Mouse (Mus musculus): ENCODE results near the gene Sepsecs. TPM values are rescaled to one million over a fixed set of nuclear protein-coding genes. Genes with fewer than 3 reads are reported as not detected.

The Sepsecs gene
- polyA plus RNA-seq, 1 experiment from 2014 or later = 9.4 TPM

DNA sequence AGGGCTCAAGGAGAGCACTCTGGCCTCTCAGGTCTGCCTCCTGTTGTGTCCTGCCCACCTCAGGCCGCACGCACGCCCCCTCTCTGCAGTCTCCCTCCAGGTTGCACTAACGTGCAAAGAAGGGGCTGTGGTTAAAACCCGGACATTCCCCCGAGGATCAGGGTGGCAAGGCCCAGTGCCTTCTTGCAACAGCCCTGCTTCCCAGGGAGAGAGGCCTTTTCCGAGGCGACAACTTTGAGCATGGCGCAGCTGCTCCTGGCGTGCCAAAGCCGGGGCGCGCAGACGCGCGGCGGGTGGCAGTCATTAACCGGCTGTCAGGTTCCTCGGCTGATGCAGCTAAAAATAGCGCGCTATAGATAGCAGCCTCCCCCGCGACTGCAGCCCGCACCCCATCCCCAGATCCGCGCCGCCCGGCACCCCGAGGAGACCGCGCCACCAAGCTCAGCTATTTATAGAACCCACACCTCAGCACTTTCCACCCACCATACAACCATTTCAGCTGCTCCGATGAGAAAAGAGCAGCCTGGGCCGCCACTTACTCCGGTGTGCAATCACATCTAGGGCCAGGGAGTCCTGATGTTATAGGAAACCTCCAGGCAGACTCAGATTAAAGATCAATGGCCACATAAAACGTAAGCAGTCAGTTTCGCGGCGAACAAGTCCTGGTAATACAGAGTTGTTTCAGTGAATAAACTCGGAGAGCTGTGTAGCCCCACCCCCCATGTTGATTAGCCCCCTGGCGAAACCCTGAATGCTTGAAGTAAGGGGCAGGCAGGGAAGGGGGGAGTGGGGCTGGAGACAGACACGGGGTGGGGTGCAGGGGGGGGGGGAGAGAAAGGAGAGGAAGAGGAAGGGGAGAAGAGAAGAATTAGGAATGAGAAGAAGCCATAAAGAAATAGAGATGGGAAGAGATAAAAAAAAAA lies 50.9 kb downstream of the Sepsecs start:
- Histone ChIP-seq H3K36me3 (no peaks in the 10 kb centered on the region), H3K27me3 (peaks cover 6% of the 10 kb centered on the region; the same call in 1 of the 2 replicates), H3K4me1 (peaks cover 20% of the 10 kb centered on the region), H3K27ac (replicated peaks) (peak overlapping the region; percentile 56), H3K9me3 (0 out of 2 replicates have a peak, but pooled peaks cover 5% of the 10 kb centered on the region), H3K4me2 (replicated peaks) (peak overlapping the region; percentile 72), H3K9ac (replicated peaks) (peak overlapping the region; percentile 44), H3K4me3 (peak overlapping the region; percentile 44)
- WGBS = under 1% methylated on average over 41 of the region's 41 CpGs
- ATAC-seq (ENCODE audit: low FRiP score, low read depth) = peak; percentile 82

DNA sequence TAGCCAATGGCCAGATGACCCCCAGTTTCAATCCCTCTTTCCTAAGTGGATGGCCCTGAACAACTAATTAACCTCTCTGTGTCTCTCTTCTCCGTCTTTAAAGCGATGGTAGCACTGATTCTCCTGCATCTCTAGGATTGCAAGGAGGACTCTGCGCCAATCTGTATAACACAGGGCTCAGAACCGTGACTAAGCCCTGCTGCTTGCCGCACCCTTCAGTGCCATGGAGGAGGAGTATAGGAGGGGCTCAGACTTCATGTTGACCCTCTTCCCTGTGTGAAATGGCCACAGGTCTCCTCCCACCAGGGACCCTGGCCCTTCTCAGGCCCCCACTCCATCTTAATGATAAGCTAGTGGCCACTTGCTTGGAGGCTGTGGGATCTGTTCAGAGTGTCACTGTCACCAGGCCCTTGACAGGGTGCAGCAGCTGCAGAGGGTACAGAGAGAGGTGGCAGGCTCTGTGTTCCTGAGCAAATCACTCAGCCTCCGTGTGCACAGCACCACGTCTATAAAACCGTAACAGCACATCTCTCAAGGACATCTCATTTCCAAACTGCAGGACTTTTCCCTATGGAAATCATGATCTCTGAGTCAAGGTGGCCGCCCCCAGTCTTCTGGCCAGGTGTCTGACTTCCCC lies 51.7 kb downstream of the Sepsecs start:
- Histone ChIP-seq H3K9ac (replicated peaks) (peak overlapping the region; percentile 44; the same call in 1 of the 2 replicates), H3K27ac (replicated peaks) (peak overlapping the region; percentile 56), H3K4me3 (peak overlapping the region; percentile 44), H3K9me3 (0 out of 2 replicates have a peak, but pooled peaks cover 10% of the 10 kb centered on the region), H3K36me3 (no peaks in the 10 kb centered on the region), H3K4me1 (peaks cover 20% of the 10 kb centered on the region), H3K27me3 (peaks cover 6% of the 10 kb centered on the region; the same call in 1 of the 2 replicates), H3K4me2 (replicated peaks) (peak overlapping the region; percentile 72)
- ATAC-seq (ENCODE audit: low FRiP score, low read depth) = peak; percentile 48
- WGBS = 19% methylated on average over 9 of the region's 9 CpGs

DNA sequence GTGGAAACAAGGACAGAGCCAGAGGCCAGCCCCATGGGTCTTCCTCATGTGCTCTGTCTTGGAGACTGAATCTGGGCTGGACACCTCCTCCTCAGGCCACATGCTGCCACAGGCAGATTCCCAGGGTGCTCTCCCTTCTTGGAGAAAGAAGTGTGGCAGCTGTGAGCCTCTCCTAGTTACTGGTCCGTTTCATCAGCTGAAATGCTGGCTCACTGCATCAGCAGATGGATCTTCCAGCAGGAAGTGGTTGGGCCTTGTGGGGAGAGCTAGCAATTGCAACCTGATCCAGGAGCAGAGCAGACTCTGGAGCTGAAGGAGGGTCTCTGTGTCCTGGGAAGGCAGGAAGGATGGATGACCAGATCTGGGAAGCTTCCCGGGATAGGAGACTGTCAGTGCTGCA lies 53.0 kb downstream of the Sepsecs start:
- H3K27ac ChIP-seq (replicated peaks) = no peak overlapping the region
- H3K4me2 ChIP-seq (replicated peaks) = no peak overlapping the region
- peaks cover 20% of the 10 kb centered on the region for H3K4me1 ChIP-seq
- H3K36me3 ChIP-seq = no peaks in the 10 kb centered on the region
- H3K9me3 ChIP-seq = 0 out of 2 replicates have a peak, but pooled peaks cover 10% of the 10 kb centered on the region
- ATAC-seq (ENCODE audit: low FRiP score, low read depth) = no peak
- no peak overlapping the region for H3K4me3 ChIP-seq
- H3K9ac ChIP-seq (replicated peaks) = no peak overlapping the region
- WGBS = 34% methylated on average over 2 of the region's 2 CpGs
- H3K27me3 ChIP-seq = peaks cover 6% of the 10 kb centered on the region; the same call in 1 of the 2 replicates

DNA sequence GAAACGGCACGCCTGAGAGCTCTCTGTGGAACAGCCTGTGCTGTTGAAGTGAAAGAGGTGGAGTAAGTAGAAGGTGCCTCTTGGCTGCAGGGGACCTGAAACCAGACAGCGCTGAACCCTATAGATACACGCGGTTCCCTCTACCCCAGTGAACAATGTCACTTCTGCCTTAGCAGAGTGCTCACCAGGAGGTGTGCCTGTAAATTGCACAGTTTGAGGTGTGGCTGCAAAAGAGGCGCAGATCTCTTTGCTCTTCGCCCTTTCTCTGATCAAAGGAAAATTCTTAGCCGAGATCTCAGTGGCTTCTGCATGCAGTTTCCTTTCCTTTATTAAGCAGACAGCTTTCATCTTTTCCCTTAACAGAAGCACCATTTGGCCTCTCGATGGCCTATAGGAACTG lies 54.1 kb downstream of the Sepsecs start:
- WGBS = 69% methylated on average over 9 of the region's 9 CpGs
- no peak overlapping the region for H3K4me3 ChIP-seq
- no peak overlapping the region for H3K9ac ChIP-seq (replicated peaks)

DNA sequence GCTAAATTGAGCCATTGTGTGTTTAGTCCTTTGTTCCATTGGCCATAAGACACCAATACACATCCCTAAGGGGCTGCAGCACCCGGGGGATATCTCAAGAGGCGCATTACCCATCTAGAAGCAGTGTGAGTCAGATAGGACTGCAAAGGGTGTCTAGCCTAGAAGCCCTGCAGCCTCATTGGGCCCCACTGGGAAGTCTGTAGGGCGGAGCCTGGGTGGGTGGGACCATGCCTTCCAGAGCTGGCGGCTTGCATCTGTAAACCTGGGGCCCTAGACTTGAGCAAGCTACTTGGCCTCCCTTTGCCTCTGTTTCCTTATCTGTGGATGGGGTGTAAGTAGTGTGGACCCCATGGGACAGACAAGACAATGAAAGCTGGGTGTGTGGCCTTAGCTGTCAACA lies 54.8 kb downstream of the Sepsecs start:
- Histone ChIP-seq H3K9me3 (0 out of 2 replicates have a peak, but pooled peaks cover 10% of the 10 kb centered on the region), H3K27ac (replicated peaks) (no peak overlapping the region), H3K4me1 (peaks cover 20% of the 10 kb centered on the region), H3K4me2 (replicated peaks) (no peak overlapping the region), H3K9ac (replicated peaks) (no peak overlapping the region), H3K36me3 (no peaks in the 10 kb centered on the region), H3K27me3 (peaks cover 6% of the 10 kb centered on the region; the same call in 1 of the 2 replicates), H3K4me3 (no peak overlapping the region)
- ATAC-seq (ENCODE audit: low FRiP score, low read depth) = no peak
- 75% methylated on average over 4 of the region's 4 CpGs for WGBS

More for the DNA sequence above, 54.1 kb downstream of the Sepsecs start:
- ATAC-seq (ENCODE audit: low FRiP score, low read depth) = no peak
- H3K36me3 ChIP-seq = no peaks in the 10 kb centered on the region
- peaks cover 6% of the 10 kb centered on the region; the same call in 1 of the 2 replicates for H3K27me3 ChIP-seq
- no peak overlapping the region for H3K27ac ChIP-seq (replicated peaks)
- no peak overlapping the region for H3K4me2 ChIP-seq (replicated peaks)
- H3K4me1 ChIP-seq = peaks cover 20% of the 10 kb centered on the region
- 0 out of 2 replicates have a peak, but pooled peaks cover 10% of the 10 kb centered on the region for H3K9me3 ChIP-seq

DNA sequence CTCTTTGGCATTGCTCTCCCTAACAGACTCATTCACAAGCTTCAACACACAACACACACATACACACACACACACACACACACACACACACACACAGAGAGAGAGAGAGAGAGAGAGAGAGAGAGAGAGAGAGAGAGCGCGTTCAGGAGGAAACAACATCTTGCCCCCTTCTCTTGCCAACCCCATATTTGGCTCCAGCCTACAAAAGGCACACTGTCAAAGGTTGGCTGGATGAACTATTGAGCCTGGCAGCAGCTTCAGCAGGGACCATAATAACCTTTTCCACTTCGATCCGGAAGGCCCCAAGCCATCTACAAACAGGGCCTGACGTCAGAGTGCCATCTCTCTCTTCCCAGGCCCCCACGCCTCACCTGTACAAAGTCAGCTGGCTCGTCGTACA lies 56.7 kb downstream of the Sepsecs start:
- no peak overlapping the region for H3K4me2 ChIP-seq (replicated peaks)
- no peak overlapping the region for H3K27ac ChIP-seq (replicated peaks)
- no peak overlapping the region for H3K9ac ChIP-seq (replicated peaks)
- 0 out of 2 replicates have a peak, but pooled peaks cover 10% of the 10 kb centered on the region for H3K9me3 ChIP-seq
- no peaks in the 10 kb centered on the region for H3K36me3 ChIP-seq
- peaks cover 1% of the 10 kb centered on the region; the same call in 1 of the 2 replicates for H3K27me3 ChIP-seq
- no peak for ATAC-seq (ENCODE audit: low FRiP score, low read depth)
- no peak overlapping the region for H3K4me3 ChIP-seq
- WGBS = 93% methylated on average over 8 of the region's 8 CpGs
- peaks cover 5% of the 10 kb centered on the region for H3K4me1 ChIP-seq

DNA sequence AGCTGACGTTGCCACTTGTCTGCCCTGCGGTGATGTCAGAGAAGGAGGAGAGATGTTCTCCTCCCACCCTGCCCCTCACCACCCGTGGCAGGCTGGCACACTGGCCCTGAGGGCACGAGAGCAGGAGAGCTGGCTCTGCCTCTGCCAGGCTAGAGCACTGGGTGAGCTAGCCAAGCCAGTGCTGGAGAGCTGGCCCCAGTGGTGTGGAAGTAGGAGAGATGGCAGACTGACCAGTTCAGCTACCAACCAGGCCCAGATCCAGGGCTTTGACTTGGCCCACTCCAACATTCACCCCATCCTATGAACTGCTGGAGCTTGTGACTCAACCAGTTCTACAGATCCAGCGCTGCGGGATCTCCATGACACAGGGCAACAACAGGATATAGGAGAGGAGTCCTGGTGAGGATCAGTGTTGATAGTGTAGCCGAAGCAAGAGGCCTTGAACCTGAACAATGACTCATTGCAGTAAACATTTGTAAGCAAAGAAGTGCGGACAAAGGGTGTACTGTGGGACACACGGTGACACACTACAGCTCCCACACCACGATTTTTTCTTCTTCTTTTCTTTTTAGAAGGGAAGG lies 58.1 kb downstream of the Sepsecs start:
- Histone ChIP-seq H3K4me1 (no peaks in the 10 kb centered on the region), H3K36me3 (no peaks in the 10 kb centered on the region), H3K27me3 (no peaks in the 10 kb centered on the region), H3K9me3 (0 out of 2 replicates have a peak, but pooled peaks cover 10% of the 10 kb centered on the region), H3K4me3 (no peak overlapping the region), H3K27ac (replicated peaks) (no peak overlapping the region), H3K4me2 (replicated peaks) (no peak overlapping the region), H3K9ac (replicated peaks) (no peak overlapping the region)
- 82% methylated on average over 10 of the region's 10 CpGs for WGBS
- no peak for ATAC-seq (ENCODE audit: low FRiP score, low read depth)

DNA sequence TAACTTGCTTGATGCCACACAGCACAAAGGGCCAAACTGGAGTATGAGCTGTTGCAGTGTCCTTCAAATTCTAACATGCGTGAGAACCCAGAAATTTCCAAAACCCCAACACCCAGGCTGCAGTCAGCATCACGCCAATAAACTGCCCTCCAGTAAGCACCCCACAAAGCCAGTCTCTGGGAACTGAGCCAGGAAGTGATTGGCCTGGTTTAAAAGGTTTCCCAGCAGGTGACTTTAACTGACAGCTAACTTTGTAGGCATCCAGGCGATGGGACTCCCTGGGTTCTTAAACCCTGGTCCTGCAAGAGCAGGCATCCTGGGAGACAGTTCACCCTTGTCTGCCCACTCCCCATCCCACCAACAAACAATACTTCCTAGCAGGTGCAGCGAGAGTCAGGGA lies 59.2 kb downstream of the Sepsecs start:
- Histone ChIP-seq H3K9ac (replicated peaks) (no peak overlapping the region), H3K27ac (replicated peaks) (no peak overlapping the region), H3K4me3 (no peak overlapping the region), H3K9me3 (0 out of 2 replicates have a peak, but pooled peaks cover 10% of the 10 kb centered on the region), H3K36me3 (no peaks in the 10 kb centered on the region), H3K4me2 (replicated peaks) (no peak overlapping the region), H3K4me1 (no peaks in the 10 kb centered on the region), H3K27me3 (no peaks in the 10 kb centered on the region)
- no peak for ATAC-seq (ENCODE audit: low FRiP score, low read depth)
- 55% methylated on average over 4 of the region's 4 CpGs for WGBS

DNA sequence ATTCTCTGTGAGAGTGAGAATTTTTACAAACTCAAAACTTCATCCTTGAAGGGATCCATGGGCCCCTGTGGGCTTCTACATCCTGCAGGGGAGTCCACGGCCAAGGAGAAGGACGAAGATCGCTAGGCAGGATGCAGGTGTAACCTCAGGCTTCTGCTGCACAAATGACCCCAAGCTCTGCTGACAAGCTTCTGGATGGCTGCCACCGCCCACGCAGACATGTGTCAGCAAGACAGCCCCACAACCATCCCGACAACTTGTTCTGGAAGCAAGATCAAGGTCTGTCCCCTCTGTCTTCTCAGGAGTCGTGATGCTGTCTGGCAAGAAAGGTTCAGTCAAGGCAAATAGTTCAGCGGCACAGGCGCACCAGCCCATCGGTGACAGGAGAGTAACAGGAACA lies 59.8 kb downstream of the Sepsecs start:
- WGBS = 89% methylated on average over 10 of the region's 10 CpGs

DNA sequence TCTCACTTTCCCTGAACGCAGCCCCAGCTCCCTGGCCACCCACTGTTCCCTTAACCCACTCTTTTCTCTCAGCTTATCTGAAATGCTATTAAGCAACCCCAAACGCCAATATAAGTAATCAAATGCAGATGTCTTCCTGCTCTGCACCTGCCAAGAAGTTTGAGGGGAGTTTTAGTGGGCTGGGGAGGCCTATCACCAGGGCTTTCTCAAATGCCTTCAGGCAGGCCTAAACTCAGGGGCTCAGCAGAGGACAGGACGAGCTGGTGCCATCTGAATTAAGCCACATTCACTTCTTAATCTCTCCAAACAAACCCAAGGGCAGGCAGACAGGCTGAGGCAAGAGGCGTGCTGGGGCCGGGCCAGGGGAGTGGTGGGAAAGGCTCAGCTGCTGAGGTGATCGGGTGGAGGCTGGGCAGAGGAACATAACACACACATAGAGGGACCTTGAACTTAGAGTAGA lies 64.9 kb downstream of the Sepsecs start:
- no peak for ATAC-seq (ENCODE audit: low FRiP score, low read depth)
- Histone ChIP-seq H3K27me3 (no peaks in the 10 kb centered on the region; the same call in 1 of the 2 replicates), H3K9me3 (no peaks in the 10 kb centered on the region), H3K9ac (replicated peaks) (no peak overlapping the region), H3K4me1 (0 out of 2 replicates have a peak, but pooled peaks cover 2% of the 10 kb centered on the region), H3K4me2 (replicated peaks) (no peak overlapping the region), H3K27ac (replicated peaks) (no peak overlapping the region), H3K4me3 (no peak overlapping the region), H3K36me3 (no peaks in the 10 kb centered on the region)
- 27% methylated on average over 6 of the region's 6 CpGs for WGBS

More for the DNA sequence above, 59.8 kb downstream of the Sepsecs start:
- H3K4me2 ChIP-seq (replicated peaks) = no peak overlapping the region
- H3K36me3 ChIP-seq = no peaks in the 10 kb centered on the region
- no peak overlapping the region for H3K27ac ChIP-seq (replicated peaks)
- H3K4me3 ChIP-seq = no peak overlapping the region
- H3K9ac ChIP-seq (replicated peaks) = no peak overlapping the region
- no peak for ATAC-seq (ENCODE audit: low FRiP score, low read depth)
- H3K9me3 ChIP-seq = 0 out of 2 replicates have a peak, but pooled peaks cover 10% of the 10 kb centered on the region
- no peaks in the 10 kb centered on the region for H3K27me3 ChIP-seq
- 0 out of 2 replicates have a peak, but pooled peaks cover 1% of the 10 kb centered on the region for H3K4me1 ChIP-seq

DNA sequence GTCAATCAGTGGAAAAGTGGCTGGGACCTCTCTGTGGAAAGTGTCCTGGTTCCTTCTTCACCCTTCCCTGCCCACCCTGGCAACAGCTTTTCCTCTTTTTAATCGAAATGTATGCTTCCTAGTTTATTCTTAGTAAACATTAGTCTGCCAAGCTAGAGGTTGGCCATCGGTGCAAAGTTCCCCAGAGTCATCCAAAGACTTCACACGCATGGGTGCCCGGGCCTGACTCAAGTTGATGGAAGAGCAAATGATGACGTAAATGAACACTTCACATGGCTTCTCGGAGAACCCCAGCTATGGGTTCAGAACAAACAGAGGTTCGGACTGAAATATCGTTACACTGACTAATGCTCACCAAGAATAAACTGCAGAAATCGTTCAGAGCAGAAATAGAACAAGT lies 78.9 kb downstream of the Sepsecs start:
- 0 out of 2 replicates have a peak, but pooled peaks cover 2% of the 10 kb centered on the region for H3K27me3 ChIP-seq
- H3K9ac ChIP-seq (replicated peaks) = no peak overlapping the region
- 90% methylated on average over 9 of the region's 9 CpGs for WGBS
- H3K36me3 ChIP-seq = no peaks in the 10 kb centered on the region
- H3K9me3 ChIP-seq = no peaks in the 10 kb centered on the region
- H3K4me3 ChIP-seq = no peak overlapping the region
- H3K27ac ChIP-seq (replicated peaks) = no peak overlapping the region
- H3K4me1 ChIP-seq = no peaks in the 10 kb centered on the region
- no peak for ATAC-seq (ENCODE audit: low FRiP score, low read depth)
- no peak overlapping the region for H3K4me2 ChIP-seq (replicated peaks)

Data from midbrain, embryonic 12.5 days (tissue).